Mouse (Mus musculus): ENCODE measurements at regions not wholly inside any gene's neighbourhood (a gene's known extent, or its start where the extent isn't known, plus 50 kb on each side); places are given as distances from the start of the nearest gene placed in this dataset.

DNA sequence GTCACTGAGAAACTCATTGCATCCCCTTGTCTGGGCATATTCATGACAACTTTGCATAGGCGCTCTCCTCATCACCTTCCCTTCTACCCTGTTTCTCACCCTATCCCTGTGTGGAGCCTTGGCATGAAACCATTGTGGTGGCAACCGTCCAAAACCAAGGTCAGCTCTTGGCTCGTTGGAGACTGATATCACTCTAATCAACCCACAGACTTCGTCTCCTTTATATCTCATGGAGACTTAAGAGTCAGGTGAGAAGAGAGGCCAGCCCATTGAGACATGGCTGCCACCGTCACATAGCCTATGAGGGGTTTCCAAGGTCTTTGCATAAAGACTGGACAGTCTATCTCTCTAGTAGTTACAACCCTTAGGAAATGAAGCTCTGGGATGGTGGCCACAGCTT, 305.5 kb upstream of the Runx1 start:
- DNase-seq (ENCODE audit: low spot score in 2 of 2): no peak

DNA sequence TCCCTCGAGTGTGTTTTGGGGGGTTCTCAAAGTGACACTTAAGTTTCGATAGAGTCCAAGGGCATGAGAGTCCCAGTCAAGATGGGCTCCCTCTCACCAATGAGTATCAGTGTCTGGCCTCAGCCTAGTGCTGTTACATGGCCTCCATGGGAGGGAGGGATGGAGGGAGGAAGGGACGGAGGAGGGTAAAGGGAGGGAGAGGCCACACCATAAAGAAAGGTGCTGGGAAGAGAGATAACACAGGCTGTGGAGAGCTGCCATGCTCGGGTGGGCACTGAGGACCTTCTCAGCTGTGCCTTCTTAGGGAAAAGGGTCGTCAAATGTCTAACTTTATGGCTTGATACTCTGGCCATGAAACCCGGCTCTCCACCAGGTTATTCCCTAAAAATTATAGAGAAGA, 304.7 kb upstream of the Runx1 start:
- DNase-seq (ENCODE audit: low spot score in 2 of 2): no peak

DNA sequence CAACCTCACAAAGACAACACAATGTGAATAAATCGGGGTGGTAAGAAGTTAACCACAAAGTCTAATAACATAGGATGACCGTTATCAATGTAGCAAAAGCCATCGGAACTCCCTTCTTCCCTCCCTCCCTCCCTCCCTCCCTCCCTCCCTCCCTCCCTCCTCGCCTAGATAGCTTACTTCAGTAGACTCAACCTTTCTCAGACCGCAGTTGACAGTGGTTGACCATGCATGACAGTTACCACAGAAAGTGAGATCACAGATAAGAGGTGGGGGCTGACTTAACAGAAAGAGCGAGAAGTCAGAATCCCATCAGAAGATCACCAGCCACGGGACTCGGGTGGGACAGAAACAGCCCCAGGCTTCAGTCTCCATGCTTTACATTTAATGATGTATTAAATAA, 297.8 kb upstream of the Runx1 start:
- no peak for DNase-seq (ENCODE audit: low spot score in 2 of 2)

DNA sequence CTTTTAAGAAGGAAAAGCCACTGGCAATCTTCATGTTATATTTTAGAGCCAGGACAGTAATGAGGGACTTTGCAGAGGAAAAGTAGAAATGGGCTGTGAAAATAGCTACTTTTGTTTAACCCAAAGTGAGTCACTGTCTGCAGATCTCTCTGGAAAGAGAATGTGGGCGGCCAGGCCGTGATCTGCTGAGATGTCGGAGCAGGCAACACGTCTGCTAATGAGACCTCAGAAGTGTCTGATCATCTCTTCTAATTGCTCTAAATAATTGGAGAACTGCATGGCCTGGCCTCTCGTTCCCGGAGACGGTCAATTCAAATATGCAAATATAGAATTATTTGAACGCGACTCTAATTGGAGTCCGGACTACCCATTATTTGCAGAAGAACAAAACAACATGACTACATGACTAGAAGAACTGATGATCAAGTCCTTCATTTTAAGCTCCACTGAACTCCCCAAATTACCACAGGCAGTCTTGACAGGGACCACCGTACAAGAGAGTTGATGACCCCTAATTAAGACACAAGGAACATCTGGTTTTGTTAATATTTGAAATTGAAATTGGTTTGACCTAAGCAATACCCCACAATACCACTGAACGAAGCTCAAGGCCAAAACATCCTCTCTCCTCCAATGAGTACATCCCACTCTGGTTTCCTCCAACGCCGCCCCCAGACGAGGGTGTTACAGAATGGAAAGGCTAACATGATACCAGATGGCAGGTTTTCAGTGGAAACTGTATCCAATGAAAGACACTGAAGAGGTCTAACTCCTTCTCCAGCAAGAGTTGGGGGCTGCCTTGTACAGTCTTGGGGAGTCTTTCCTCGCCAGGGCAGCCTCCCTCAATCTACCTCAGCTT, 290.4 kb upstream of the Runx1 start:
- DNase-seq (ENCODE audit: low spot score in 2 of 2): no peak

DNA sequence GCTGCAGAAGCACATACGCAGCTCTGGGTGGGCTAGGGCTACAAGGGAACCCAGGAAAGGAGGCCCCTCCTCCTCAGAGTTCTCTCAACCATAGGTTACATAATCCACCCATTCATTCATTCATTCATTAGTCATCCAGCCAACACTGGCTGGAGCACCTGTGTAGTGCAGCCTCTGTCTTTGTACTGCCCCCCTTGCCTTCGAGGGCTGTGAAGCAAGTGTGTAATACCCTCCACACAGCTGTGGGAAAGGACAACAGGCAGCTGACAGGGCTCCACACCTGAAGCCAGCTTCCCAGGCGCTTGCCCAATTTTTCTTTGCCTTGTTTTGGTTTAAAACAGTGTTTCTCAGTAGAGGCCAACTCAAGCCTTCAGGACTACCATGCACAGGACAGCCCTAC, 285.0 kb upstream of the Runx1 start:
- no peak for DNase-seq (ENCODE audit: low spot score in 2 of 2)

DNA sequence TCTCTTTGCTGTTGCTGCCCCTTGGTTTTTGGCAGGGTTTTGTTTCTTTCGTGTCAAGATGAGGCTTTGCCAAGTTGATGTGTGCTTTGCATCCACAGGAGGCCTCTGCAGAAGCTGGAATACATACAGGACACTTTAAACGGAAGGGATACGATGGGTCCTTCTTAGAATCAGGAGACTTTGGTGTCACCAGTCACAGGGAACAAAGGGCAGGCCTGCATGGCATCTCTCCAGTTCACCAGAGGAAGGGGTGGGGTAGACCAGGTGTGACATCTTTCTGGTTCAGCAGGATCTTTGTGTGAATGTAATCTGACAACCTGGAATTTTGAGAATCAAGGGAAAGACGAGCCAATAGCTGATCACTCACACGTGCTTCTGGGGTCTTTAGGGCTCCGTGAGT, 284.5 kb upstream of the Runx1 start:
- no peak for DNase-seq (ENCODE audit: low spot score in 2 of 2)

DNA sequence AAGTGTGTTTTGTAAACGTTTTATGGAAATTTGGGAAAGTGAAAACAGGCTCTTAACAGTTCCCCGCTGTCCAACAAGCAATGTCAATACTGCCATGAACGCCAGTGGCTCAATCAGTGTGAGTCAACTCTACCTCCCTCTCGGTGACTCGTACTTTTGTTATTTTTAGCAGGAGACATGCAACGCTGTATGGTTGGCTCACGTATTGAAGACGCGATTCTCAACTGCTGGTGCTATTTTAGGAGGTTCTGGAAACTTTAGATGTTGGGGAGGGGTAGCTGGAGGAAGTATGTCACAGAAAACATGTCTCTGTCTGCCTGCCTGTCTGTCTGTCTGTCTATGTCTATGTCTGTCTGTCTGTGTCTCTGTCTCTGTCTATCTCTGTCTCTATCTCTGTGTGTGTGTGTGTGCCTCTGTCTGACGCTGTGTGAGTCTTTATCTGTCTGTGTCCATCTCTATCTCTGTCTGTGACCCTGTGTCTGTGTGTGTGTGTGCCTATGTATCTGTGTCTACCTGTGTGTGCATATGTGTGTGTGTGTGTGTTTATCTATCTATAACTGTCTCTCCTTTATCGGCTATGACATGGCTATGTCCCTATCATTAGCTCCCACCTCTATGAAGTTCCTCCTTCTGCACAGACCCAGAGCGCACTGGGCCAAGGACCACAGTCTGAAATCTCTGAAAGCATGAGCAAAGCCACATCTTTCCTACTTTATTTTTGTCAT, 283.9 kb upstream of the Runx1 start:
- no peak for DNase-seq (ENCODE audit: low spot score in 2 of 2)

DNA sequence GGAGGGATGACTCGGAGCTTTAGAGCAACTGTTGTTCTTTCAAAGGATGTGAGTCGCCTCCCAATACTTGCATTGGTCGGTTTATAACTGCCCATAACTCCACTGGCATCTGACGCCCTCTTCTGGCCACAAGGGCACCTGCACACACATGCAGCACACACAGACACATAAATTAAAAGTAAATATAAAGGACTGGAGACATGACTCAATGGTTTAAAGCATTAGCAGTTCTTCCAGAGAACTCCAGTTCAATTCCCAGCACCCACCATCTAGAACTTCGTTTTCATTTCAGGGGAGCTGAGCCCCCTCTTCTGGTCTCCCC, 281.5 kb upstream of the Runx1 start:
- DNase-seq (ENCODE audit: low spot score in 2 of 2): no peak

DNA sequence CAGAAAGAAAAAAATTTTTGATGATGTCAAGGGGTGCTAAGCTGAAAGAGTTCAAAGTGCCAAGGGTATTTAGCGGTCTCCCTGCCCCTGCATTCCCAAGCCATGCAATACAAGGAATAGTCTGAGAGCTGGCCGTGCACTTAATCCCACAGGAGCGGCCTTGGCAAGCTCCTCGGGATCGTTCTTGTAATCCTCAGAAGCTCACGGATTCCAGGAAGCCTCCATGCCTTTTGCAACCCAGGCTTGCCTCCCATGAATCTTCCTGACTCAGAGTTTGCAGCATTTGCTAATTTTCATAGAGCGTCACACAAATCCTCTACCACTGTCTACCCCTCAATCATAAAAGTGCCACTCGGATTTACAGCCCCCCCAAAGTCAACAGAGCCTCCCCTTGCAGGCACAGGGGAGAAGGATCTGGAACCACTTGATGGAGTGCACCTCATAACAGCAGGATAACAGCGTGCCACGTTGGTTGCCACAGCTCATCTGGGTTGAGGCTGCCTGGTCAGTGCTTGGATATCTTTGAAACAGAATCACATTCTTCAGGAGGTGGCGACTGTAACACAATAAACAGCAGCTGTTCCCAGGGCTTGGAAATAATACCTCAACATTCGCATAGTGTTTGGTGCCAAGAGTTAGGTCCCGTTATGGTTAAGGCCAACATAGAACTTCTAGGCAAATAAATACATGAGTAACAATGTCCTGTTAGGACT, 281.0 kb upstream of the Runx1 start:
- peak in 1 of 2 experiments; percentile 45 for DNase-seq (ENCODE audit: low spot score in 2 of 2)

DNA sequence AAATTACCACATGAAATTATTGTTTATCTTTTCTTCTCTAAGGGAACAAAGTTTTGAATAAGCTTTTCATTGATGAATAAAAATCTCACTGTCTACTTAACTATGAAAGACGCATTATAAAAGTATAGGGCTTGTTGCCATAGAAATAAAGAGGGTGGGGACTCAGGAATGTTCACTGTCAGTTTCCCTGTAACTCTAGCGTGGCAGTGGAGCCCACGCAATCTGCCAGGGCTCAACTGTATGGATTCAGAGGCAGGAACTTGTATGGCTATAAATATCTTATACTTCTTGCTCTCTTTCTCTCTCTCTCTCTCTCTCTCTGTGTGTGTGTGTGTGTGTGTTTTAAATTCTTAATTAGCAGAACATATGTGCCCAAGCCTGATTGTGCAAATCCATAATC, 276.2 kb upstream of the Runx1 start:
- no peak for DNase-seq (ENCODE audit: low spot score in 2 of 2)

DNA sequence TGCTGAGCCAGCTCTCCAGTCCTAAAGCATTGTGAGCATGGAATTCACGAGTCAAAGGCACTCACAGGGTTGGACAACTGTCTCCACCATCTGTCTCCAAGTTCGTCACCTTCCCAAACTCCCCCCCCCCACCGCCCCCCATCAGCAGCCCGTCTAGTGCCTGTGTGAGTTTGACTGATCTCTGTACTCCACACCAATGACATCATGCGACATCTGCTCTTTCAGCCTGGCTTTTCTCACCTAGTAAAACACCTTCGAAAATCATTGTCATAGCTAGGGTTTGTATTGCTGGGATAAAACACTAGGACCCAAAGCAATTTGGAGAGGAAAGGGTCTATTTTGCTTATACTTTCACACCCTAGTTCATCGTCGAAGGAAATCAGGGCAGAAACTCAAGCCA, 272.1 kb upstream of the Runx1 start:
- no peak for DNase-seq (ENCODE audit: low spot score in 2 of 2)

DNA sequence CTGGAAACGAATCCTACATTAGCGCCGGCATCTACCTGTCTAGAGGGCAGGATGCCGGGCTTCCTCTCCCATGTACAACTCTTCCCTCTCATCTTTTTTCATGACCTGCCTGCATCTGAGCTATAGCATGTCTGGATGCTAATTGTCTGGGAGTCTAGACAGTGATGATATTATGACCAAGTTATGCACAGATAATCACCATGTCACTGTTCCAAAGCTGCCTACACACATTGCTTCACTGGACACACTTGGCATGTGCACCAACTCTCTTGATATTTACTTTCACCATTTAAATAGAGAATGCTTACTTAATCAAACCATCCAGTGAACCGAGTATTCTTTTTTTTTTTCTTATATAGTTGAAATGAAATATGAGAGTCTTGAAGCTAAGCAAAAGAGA, 270.2 kb upstream of the Runx1 start:
- no peak for DNase-seq (ENCODE audit: low spot score in 2 of 2)

DNA sequence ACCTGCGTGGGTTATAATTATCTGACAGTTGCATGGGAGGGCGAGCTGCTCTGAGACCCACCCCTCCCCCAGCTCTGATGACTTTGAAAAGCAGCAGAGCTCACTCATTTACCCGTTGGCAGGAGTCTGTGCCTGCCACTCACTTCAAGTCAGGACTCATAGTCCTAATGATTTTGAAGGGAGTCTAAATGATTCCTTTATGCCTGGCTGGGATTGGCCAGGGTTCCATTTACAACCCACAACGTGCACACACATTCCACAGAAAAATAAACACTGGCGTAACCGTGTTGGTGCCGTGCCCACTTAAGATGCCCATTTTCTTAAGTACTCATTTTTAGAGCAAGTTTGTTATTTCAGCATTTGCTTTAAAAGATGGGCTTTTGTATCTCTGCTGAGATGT, 266.8 kb upstream of the Runx1 start:
- no peak for DNase-seq (ENCODE audit: low spot score in 2 of 2)

DNA sequence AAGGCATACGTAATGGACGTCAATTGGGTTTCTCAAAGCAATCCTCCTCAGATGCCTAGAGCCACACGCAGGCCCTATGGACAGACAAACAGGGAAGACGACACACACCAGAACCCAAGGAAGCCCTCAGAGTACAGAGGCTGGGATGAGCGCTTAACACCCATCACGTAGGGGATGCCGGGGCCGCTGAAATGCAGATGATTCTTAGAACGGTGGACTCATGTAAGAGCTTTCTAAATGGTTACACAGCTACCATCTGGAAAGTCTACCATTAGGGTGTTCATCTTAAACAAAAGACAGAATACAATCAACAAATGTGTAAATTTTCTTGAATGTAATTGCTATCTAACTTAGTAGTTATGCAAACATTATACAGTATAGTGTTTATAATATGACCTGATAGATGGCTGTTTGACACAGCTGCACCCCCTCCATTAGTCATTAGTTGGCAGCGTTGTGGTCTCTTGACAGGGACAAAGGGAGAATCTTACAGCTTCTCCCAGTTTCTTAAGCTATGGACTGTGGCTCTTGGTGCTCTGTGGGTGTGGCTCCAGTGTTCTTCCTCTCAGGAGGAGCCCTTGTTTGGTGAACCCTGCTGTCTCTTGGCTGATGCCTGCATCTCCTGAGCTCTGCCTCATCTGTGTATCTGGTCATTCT, 259.4 kb upstream of the Runx1 start:
- DNase-seq (ENCODE audit: low spot score in 2 of 2): no peak

DNA sequence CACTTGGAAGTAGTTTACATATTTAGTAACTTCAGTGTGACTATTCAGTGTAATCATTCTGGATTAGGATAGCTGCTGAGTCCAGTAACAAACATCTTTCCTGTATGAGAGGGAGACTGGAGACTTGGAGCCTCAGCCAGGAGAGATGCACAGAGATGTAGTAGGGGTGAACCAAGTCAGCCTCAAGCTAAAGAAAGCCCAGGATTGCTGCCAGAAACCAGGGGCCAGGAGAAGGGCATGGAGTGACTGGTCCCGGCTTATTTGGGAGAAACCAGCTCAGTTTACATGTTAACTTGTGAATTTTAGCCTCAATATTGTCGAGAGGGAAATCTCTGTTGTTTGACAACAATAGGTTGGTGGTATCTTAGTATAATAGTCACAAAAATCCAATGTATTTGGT, 257.8 kb upstream of the Runx1 start:
- DNase-seq (ENCODE audit: low spot score in 2 of 2): no peak

DNA sequence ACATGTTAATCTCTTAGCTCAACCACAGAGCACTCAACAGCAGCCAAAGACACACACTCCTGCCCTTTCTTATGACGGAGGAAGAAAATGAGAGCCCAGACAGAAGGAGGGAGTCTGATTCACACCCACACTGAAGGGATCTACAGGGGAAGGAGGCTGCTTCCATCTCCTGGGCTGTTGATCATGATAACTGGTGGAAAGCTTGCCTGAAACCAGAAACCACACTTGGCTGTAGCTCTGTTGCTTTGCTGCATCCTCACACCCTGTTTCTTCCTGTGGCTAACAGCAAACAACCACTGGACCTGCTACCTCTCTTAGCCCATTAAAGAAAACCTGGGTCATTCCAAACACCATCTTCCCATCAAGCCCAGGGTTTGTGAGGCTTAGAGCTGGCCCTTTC, 257.2 kb upstream of the Runx1 start:
- no peak for DNase-seq (ENCODE audit: low spot score in 2 of 2)

DNA sequence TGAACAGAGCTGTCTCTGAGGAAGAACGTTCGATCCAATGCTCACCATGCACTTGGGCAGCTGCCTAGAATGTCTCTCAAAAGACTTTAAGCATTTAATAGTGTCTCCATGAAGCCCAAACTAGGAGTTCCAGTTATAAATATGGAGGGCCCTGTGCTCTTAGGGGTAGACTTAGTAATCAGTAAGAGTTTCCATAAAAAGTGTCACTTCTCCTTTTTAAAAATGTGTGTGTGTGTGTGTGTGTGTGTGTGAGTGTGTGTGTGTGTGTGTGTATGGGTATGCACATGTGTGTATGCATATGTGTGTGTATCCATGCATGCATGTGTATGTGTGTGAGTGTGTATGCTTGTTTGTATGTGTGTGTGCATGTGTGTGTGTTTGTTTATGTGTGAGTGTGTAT, 255.6 kb upstream of the Runx1 start:
- DNase-seq (ENCODE audit: low spot score in 2 of 2): no peak

DNA sequence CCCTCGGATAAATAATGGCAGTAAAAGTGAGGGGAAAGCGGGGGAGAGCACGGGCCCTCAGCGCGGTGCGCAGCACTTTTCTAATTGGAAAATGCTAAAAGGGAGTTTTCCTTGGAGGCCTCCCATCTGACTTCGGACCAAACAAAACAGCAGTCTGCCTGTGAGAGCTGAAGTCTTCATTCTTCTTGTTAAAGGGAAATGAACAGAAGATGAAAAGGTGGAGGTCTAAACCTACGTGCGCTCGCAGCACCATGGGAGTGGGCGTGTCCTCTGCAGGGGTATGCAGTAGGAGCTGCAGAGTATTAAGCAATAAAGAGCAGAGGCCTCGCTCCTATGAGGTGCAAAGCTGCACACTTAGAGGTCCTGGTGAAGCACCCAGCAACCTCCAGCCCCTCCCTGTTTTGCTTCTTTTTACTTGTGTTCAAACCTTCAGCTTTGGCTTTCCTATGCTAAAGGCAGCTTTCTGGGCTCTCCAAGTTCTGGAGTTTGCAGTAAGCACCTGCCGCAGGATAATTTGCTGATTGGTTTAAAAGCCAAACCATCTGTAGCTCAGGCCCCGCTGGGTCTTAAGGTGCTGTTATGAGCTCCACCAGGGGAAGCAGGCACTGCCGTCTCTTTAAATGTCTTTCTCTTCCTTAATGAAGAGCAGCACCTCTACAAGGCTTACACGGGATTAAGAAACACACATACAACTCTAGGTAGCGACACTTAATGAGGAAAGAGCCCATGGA, 253.9 kb upstream of the Runx1 start:
- DNase-seq (ENCODE audit: low spot score in 2 of 2): peak; percentile 26 to 37

DNA sequence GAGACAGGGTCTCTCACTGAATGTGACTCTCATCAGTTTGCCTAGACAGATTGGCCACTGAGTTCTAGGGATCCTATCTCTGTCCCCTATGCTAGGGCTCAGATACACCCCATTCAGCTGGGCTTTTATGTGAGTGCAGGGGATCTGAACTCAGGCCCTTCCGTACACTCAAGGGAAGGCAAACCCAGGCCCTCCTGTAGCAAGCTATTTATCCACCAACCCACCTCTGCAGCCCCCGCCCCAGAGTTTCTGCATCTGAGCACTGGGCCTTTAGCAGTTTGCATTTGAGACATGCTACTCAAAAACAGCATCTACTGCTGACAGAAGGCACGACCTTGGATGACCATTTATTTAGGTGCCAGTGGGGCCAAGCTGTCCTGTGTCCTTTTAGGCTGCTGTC, 253.0 kb upstream of the Runx1 start:
- no peak for DNase-seq (ENCODE audit: low spot score in 2 of 2)

DNA sequence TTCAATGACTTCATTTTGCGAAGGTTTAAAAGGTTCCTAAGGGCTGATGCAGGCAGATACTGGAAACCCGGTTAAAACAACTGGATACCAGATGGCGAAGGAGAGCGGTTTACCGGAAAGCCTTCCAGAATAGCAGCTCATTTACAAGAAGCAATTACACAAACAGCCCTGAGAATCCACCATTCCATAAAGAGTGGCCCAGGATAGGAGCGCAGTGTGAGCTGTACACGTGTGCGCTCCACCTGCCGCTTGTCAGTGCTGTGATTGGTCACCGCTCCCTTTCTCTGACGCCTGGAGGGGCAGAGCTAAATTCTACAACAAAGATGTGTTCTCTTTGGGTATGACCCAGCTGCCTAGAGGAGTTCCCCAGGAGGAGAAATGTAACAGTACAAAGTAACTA, 249.5 kb upstream of the Runx1 start:
- DNase-seq (ENCODE audit: low spot score in 2 of 2): no peak

DNA sequence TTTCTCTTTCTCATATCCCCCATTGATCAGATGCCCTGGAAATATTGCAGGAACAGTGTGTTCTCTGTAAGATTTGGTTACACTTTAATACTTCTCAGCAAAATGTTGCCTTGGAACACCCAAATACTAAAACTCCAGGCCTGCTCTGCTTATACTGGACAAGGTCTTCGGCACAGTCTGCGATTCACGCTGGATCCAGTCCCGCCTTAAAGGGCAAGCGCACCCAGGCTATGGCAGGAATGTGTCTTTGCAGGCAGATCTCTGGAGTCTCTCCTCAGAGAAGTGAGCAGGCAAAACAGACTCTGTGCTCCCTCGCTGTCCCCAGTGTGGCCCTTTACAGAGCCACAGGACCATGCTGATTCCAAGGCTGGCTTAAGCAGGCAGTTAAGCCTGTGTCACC, 246.2 kb upstream of the Runx1 start:
- DNase-seq (ENCODE audit: low spot score in 2 of 2): peak in 1 of 2 experiments; percentile 40

DNA sequence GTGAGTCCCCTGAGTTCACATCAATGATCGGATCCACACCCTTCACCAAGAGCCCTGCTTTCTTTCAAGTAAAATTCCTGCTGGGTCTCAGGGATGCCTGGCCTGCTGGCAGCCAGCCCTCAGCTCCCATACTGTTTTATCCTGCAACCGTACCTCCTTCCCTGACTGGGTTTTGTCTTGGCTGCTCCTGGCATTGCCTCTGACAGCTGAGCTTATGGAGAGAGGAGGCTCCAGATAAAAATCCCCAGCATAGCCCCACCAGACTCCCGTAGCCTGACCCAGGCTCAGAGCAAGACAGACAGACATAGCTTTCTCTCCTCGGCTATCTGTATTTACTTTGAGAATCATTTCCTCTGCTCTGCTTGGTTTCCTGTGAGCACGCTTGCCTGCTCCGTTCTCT, 245.8 kb upstream of the Runx1 start:
- DNase-seq (ENCODE audit: low spot score in 2 of 2): peak in 1 of 2 experiments; percentile 10

All from urinary bladder, adult 18-20 months (tissue).